Mouse (Mus musculus) heart, embryonic 12.5 days (tissue): ENCODE data around the gene Rnf220. TPM values are rescaled to one million over a fixed set of nuclear protein-coding genes. Genes with fewer than 3 reads are reported as not detected.
"Not testable (repeated sequence)": the region's sequence is repeated elsewhere in the genome, so short reads cannot be mapped to it uniquely, and the experiment has no call there.

ENCODE experiments used
- ATAC-seq: fragments of 200-750 bp; cut with Nextera tagmentation; 2 replicates; pipeline ENCODE4 v1.8.0; 2017; ENCODE audit warnings: moderate TSS enrichment, moderate library complexity; ENCODE audit not compliant: insufficient number of reproducible peaks, low FRiP score
- H3K27ac ChIP-seq: fragments of 300-500 bp; sonication (generic); 2 replicates; pipeline ENCODE4 v1.5.1; 2016; ENCODE audit warnings: mild to moderate bottlenecking, moderate library complexity; ENCODE audit not compliant: poor library complexity, severe bottlenecking
- H3K27me3 ChIP-seq: fragments of 300-500 bp; sonication (generic); replicated peaks from 2 replicates; pipeline ENCODE4 v1.6.1; 2016; ENCODE audit warnings: mild to moderate bottlenecking, moderate library complexity
- H3K36me3 ChIP-seq: fragments of 300-500 bp; sonication (generic); 2 replicates; pipeline ENCODE4 v1.6.1; 2016; ENCODE audit warnings: mild to moderate bottlenecking, moderate library complexity
- H3K4me1 ChIP-seq: fragments of 300-500 bp; sonication (generic); replicated peaks from 2 replicates; pipeline ENCODE4 v1.6.1; 2016; ENCODE audit warnings: mild to moderate bottlenecking
- H3K4me2 ChIP-seq: fragments of 300-500 bp; sonication (generic); 2 replicates; pipeline ENCODE4 v1.6.1; 2016; ENCODE audit warnings: mild to moderate bottlenecking, moderate library complexity
- H3K4me3 ChIP-seq: fragments of 300-500 bp; sonication (generic); 2 replicates; pipeline ENCODE4 v1.5.1; 2016; ENCODE audit warnings: mild to moderate bottlenecking
- H3K9ac ChIP-seq: fragments of 300-500 bp; sonication (generic); 2 replicates; pipeline ENCODE4 v1.6.1; 2016; ENCODE audit warnings: mild to moderate bottlenecking, moderate library complexity
- H3K9me3 ChIP-seq: fragments of 300-500 bp; sonication (generic); replicated peaks from 2 replicates; pipeline ENCODE4 v1.6.1; 2016; ENCODE audit warnings: mild to moderate bottlenecking, moderate library complexity
- WGBS: fragments of 180-500 bp; shearing (Covaris S2); methylation state at CpG from one replicate; pipeline ENCODE4 v1.1.7; 2016; 5-methylcytosine and 5-hydroxymethylcytosine counted together
- polyA plus RNA-seq: library from polyadenylated mRNA; unstranded; fragments of >200 nt; fragmentation: Nextera tagmentation; extraction: Ambion mirVana; gene quantifications from 2 replicates; pipeline ENCODE4 v1.2.1, GENCODE M21; 2016

The Rnf220 gene
- polyA plus RNA-seq, 1 experiment from 2014 or later: 55.8 TPM

DNA sequence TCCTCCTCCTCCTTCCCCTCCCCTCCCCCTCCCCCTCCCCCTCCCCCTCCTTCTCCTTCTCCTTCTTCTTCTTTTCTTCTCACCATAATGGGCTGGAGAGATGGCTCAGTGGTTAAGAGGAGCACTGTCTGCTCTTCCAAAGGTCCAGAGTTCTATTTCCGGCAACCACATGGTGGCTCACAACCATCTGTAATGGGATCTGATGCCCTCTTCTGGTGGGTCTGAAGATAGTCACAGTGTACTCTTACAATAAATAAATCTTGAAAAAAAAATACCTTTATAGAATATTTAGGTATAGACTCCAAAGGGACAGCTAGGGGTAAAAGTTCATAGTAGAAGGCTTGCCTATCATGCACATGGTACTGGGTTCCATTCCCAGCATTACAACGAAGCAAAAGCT lies 235.6 kb downstream of the Rnf220 start:
- no peak overlapping the region for H3K4me3 ChIP-seq
- no peak overlapping the region for H3K9ac ChIP-seq
- no peaks in the 10 kb centered on the region for H3K4me1 ChIP-seq
- no peaks in the 10 kb centered on the region for H3K9me3 ChIP-seq
- no peak overlapping the region for H3K27ac ChIP-seq
- ATAC-seq: no peak
- H3K4me2 ChIP-seq: no peak overlapping the region
- H3K27me3 ChIP-seq: no peaks in the 10 kb centered on the region
- peaks cover 5% of the 10 kb centered on the region; the same call in 1 of the 2 replicates for H3K36me3 ChIP-seq
- WGBS: 74% methylated on average over 2 of the region's 2 CpGs

GRCm38 (mm10) chr4:117259909-117260308 lies 236.9 kb downstream of the Rnf220 start:
- 66% methylated on average over 6 of the region's 6 CpGs for WGBS
- H3K4me3 ChIP-seq, H3K27ac ChIP-seq, H3K9ac ChIP-seq, H3K27me3 ChIP-seq, H3K36me3 ChIP-seq, H3K4me2 ChIP-seq, ATAC-seq, H3K4me1 ChIP-seq, H3K9me3 ChIP-seq: not testable (repeated sequence)

GRCm38 (mm10) chr4:117254672-117255071 lies 242.2 kb downstream of the Rnf220 start:
- H3K9me3 ChIP-seq: no peaks in the 10 kb centered on the region
- H3K4me1 ChIP-seq: peaks cover 35% of the 10 kb centered on the region
- WGBS: 62% methylated on average over 6 of the region's 6 CpGs
- ATAC-seq: no peak
- H3K4me2 ChIP-seq: no peak overlapping the region
- no peak overlapping the region for H3K9ac ChIP-seq
- no peak overlapping the region for H3K4me3 ChIP-seq
- no peaks in the 10 kb centered on the region for H3K27me3 ChIP-seq
- H3K36me3 ChIP-seq: peaks cover 5% of the 10 kb centered on the region; the same call in 1 of the 2 replicates
- H3K27ac ChIP-seq: no peak overlapping the region

GRCm38 (mm10) chr4:117254017-117254627 lies 242.7 kb downstream of the Rnf220 start:
- no peaks in the 10 kb centered on the region for H3K9me3 ChIP-seq
- H3K27ac ChIP-seq: no peak overlapping the region
- WGBS: 50% methylated on average over 5 of the region's 5 CpGs
- H3K36me3 ChIP-seq: peaks cover 5% of the 10 kb centered on the region; the same call in 1 of the 2 replicates
- no peak for ATAC-seq
- H3K27me3 ChIP-seq: no peaks in the 10 kb centered on the region
- peak overlapping the region; percentile 26; the same call in 1 of the 2 replicates for H3K9ac ChIP-seq
- H3K4me3 ChIP-seq: no peak overlapping the region
- peaks cover 35% of the 10 kb centered on the region for H3K4me1 ChIP-seq
- H3K4me2 ChIP-seq: no peak overlapping the region

DNA sequence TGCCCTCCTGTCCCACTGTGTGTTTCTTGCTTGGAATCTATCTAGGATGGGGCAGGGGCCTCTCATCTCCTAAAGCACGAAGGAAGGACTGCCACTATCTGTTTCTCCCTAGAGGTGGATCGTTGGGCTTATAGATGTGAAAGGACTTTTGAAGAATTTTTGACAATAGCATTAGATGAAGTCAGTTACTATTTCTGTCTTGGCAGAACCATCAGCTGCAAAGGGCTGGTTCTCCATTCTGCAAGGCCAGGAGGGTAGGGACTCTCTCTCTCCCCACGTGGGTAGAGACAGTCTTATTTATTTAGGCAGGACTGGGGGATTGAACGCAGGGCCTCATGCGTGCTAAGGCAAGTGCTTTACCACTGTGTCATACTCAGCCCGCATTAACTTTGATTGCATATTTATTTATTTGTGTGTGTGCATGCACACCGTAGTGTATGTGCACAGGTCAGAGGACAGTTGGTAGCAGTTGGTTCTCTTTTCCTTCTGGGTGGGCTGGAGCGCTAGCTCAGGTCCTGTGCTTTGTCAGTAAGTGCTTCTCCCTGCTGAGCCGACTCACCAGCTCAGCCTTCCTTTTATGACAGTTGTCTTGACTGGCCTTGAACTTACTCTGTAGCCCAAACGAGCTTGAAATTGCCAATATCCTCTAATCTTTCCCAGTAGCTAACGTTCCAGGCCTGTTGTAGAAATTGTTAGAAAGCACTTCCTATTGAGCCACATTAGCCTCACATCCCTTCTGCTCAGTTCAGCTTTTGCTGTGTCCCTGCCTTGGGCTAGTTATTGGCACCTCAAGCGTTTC lies 243.4 kb downstream of the Rnf220 start:
- H3K27ac ChIP-seq: peak overlapping the region; percentile 64

DNA sequence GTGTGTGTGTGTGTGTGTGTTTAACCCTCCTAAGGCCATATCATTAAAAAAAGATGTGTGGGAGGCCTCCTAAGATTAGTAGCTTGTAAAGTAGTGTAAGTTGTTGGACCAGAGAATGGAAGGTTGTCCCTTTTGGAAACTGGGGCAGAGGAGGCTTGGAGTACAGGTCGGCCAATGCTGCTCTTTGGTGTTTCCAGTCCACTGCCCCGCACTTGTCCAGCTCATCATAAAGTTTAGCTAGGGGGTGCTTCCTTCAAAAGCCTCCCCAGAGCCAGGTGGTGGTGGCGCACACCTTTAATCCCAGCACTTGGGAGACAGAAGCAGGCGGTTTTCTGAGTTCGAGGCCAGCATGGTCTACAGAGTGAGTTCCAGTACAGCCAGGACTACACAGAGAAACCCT lies 244.1 kb downstream of the Rnf220 start:
- WGBS: 84% methylated on average over 5 of the region's 5 CpGs
- Histone ChIP-seq H3K4me3 (peak overlapping the region; percentile 71), H3K9ac (peak overlapping the region; percentile 77; the same call in 1 of the 2 replicates), H3K9me3 (no peaks in the 10 kb centered on the region), H3K4me2 (peak overlapping the region; percentile 72), H3K27ac (peak overlapping the region; percentile 64), H3K36me3 (no peaks in the 10 kb centered on the region), H3K4me1 (peaks cover 35% of the 10 kb centered on the region), H3K27me3 (no peaks in the 10 kb centered on the region)
- ATAC-seq: no peak

More for the DNA sequence above, 243.4 kb downstream of the Rnf220 start:
- H3K4me2 ChIP-seq: peak overlapping the region; percentile 72
- 54% methylated on average over 12 of the region's 12 CpGs for WGBS
- H3K9ac ChIP-seq: peak overlapping the region; percentile 77; the same call in 1 of the 2 replicates
- H3K36me3 ChIP-seq: no peaks in the 10 kb centered on the region
- H3K4me3 ChIP-seq: no peak overlapping the region
- ATAC-seq: no peak
- no peaks in the 10 kb centered on the region for H3K27me3 ChIP-seq
- peaks cover 35% of the 10 kb centered on the region for H3K4me1 ChIP-seq
- H3K9me3 ChIP-seq: no peaks in the 10 kb centered on the region

DNA sequence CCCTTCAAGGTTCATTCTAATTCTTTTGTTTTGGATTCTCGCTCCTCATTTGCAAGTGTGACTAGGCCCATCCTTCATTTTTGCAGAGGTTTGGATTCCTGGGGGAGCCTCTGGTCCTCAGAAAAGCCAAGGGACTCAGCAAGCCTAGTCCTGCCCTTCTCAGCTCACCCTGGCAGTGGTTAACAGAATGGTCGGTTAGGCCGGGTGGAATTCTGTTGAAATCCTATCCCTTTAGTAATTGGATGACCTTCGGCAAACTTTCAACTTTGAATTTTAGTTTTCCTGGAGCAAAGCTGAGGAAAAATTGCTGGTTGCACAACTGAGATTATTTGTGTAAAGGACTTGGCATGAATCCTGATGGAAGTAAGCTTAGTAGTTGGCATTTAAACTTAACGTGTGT lies 244.5 kb downstream of the Rnf220 start:
- no peak for ATAC-seq
- H3K27ac ChIP-seq: peak overlapping the region; percentile 64
- 33% methylated on average over 5 of the region's 5 CpGs for WGBS
- peaks cover 35% of the 10 kb centered on the region for H3K4me1 ChIP-seq
- peak overlapping the region; percentile 77 for H3K9ac ChIP-seq
- no peaks in the 10 kb centered on the region for H3K36me3 ChIP-seq
- no peaks in the 10 kb centered on the region for H3K9me3 ChIP-seq
- H3K4me3 ChIP-seq: peak overlapping the region; percentile 71
- no peaks in the 10 kb centered on the region for H3K27me3 ChIP-seq
- H3K4me2 ChIP-seq: peak overlapping the region; percentile 72

DNA sequence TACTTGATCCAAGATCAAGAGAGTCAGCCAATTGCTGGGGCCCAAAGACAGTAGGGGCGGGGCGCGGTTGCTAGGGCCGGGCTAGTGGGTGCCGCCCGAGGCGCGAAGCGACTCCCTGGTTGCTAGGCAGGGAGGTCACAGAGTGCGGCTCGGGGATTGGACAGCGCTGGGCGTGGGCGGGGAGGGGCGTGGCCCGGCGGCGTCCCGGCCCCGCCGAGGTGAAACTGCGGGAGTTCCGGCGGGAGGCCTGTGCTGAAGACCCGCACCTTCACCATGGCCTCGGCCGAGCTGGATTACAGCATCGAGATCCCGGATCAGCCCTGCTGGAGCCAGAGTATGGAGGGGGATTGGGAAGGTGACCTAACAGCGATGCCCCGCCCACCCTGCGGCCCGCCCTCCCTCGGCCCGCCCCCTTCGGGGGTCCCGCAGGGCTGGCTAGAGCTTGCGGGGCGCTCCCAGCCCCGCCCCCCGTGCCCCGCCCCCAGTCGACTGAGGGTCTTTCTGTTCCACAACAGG lies 245.0 kb downstream of the Rnf220 start, which contains the start of the genes Tmem53 and Armh1:
TSS of gene Tmem53 (plus strand) at position 151 of the 516 bp plus-strand sequence.
TSS of gene Armh1 (minus strand) at position 325 of the 516 bp plus-strand sequence.
- H3K4me1 ChIP-seq: peaks cover 35% of the 10 kb centered on the region
- H3K9ac ChIP-seq: peak within 1 kb of the TSS; percentile 77
- peak within 1 kb of the TSS; percentile 64 for H3K27ac ChIP-seq
- H3K4me2 ChIP-seq: peak within 1 kb of the TSS; percentile 72
- under 1% methylated on average over 40 of the region's 43 CpGs for WGBS
- H3K9me3 ChIP-seq: no peaks in the 10 kb centered on the region
- peak; percentile 100 for ATAC-seq
- H3K36me3 ChIP-seq: no peaks in the 10 kb centered on the region
- peak within 1 kb of the TSS; percentile 71 for H3K4me3 ChIP-seq
- H3K27me3 ChIP-seq: no peaks in the 10 kb centered on the region

GRCm38 (mm10) chr4:117250982-117251381 lies 245.9 kb downstream of the Rnf220 start:
- no peak overlapping the region for H3K9ac ChIP-seq
- 0 out of 2 replicates have a peak overlapping the region, but pooled peaks have one; percentile 71 for H3K4me3 ChIP-seq
- peaks cover 35% of the 10 kb centered on the region for H3K4me1 ChIP-seq
- WGBS: 77% methylated on average over 1 of the region's 1 CpGs
- no peaks in the 10 kb centered on the region for H3K27me3 ChIP-seq
- H3K9me3 ChIP-seq: no peaks in the 10 kb centered on the region
- peak overlapping the region; percentile 72 for H3K4me2 ChIP-seq
- H3K27ac ChIP-seq: no peak overlapping the region
- no peak for ATAC-seq
- H3K36me3 ChIP-seq: no peaks in the 10 kb centered on the region

DNA sequence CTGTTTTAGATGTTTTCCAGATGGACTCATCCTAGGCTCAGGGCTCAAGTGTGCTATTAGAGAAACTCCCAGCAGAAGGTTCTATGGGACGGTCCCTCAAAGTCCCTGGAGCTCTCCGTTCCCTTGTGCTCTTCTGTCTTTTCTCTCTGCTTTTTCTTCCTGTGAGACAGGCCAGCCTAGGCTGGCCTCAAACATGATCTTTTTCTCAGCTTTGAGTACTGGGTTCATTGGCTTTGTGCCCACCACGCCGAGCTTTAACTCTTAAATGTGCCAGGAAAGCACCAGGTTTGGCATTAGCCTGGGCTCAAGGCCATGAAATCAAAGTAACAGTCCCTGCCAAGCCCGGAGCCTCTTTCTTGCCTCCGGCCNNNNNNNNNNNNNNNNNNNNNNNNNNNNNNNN lies 256.0 kb downstream of the Rnf220 start:
- Histone ChIP-seq H3K36me3 (no peaks in the 10 kb centered on the region), H3K4me1 (0 out of 2 replicates have a peak, but pooled peaks cover 8% of the 10 kb centered on the region), H3K9ac (no peak overlapping the region), H3K4me2 (no peak overlapping the region), H3K27ac (no peak overlapping the region), H3K4me3 (no peak overlapping the region), H3K9me3 (0 out of 2 replicates have a peak, but pooled peaks cover 9% of the 10 kb centered on the region), H3K27me3 (no peaks in the 10 kb centered on the region)
- WGBS: 81% methylated on average over 6 of the region's 6 CpGs
- no peak for ATAC-seq

DNA sequence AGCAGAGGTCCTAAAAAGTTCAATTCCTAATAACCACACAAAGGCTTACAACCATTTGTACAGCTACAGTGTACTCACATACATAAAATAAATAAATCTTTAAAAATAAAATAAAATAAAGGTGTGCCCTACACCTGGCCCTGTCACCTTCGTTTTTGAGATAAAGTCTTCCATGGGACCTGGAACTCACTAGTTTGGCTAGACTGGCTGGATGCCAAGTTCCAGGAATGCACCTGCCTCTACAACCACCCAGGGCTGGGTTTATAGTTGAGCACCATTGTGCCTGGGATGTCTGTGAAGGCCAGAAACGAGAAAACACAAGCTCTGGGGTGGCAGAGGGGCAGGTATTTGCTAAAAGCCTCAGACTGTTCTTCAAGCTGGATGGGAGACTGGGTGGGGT lies 257.7 kb downstream of the Rnf220 start:
- no peak overlapping the region for H3K4me2 ChIP-seq
- no peaks in the 10 kb centered on the region for H3K36me3 ChIP-seq
- H3K9ac ChIP-seq: no peak overlapping the region
- H3K9me3 ChIP-seq: 0 out of 2 replicates have a peak, but pooled peaks cover 9% of the 10 kb centered on the region
- no peak overlapping the region for H3K4me3 ChIP-seq
- H3K27ac ChIP-seq: no peak overlapping the region
- WGBS: 46% methylated on average over 2 of the region's 2 CpGs
- H3K27me3 ChIP-seq: 0 out of 2 replicates have a peak, but pooled peaks cover 2% of the 10 kb centered on the region
- 0 out of 2 replicates have a peak, but pooled peaks cover 8% of the 10 kb centered on the region for H3K4me1 ChIP-seq
- ATAC-seq: no peak
